16 mouse cellular contexts compared by ENCODE assay signal in the genomic region with DNA sequence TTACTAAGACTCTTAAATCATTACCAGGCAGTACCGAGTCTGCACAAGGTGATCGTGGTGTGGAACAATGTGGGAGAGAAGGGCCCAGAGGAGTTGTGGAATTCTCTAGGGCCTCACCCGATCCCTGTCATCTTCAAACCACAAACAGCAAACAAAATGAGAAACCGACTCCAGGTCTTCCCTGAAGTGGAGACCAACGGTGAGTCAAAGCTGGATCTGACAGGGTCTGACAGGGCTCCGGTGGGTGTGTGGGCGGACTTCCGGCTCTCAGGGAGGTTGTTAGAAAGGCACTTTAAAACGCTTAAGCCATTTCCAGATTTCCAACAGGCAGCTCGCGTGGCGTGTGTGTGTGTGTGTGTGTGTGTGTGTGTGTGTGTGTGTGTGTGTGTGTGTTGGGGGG.
"Had no signal": no experiment of that assay in that cellular context is flagged by ENCODE, and none has a peak within 500 bp of the region (broad histone marks: within the 10 kb centered on the region; RNA-seq: fewer than 3 reads in every experiment).

No protein-coding gene starts in this region.

- H3K9me3 ChIP-seq: liver, embryonic 13.5 days; lung, embryonic 15.5 days; megakaryocyte, embryonic 14.5 days; midbrain, embryonic 15.5 days; neural tube, embryonic 13.5 days; stomach, embryonic 15.5 days had no signal

- H3K9ac ChIP-seq: liver, embryonic 13.5 days; liver, postnatal 0 days; lung, embryonic 15.5 days; midbrain, embryonic 15.5 days; neural tube, embryonic 13.5 days; stomach, embryonic 15.5 days had no signal

- ATAC-seq: liver, postnatal 0 days; midbrain, embryonic 15.5 days had no signal

- H3K4me3 ChIP-seq: layer of hippocampus, adult 2 months; liver, embryonic 13.5 days; lung, embryonic 15.5 days; megakaryocyte, embryonic 14.5 days; midbrain, embryonic 15.5 days; neural tube, embryonic 13.5 days; stomach, embryonic 15.5 days had no signal

- DNase-seq: kidney, adult 8-10 months; kidney, postnatal 25 days; left cerebral cortex, postnatal 4 days; liver; liver, embryonic 13.5 days; liver, postnatal 0 days; lung, postnatal 14 days; thymus, postnatal 4 days had no signal

- H3K4me1 ChIP-seq: liver, embryonic 13.5 days; lung, embryonic 15.5 days; stomach, embryonic 15.5 days had no signal

- H3K27ac ChIP-seq: layer of hippocampus, adult 2 months; liver, embryonic 13.5 days; lung, embryonic 15.5 days; macrophage; midbrain, embryonic 15.5 days; neural tube, embryonic 13.5 days; stomach, embryonic 15.5 days had no signal

- H3K4me2 ChIP-seq: liver, embryonic 13.5 days; lung, embryonic 15.5 days; midbrain, embryonic 11.5 days; midbrain, embryonic 15.5 days; neural tube, embryonic 13.5 days; stomach, embryonic 15.5 days had no signal

- H3K27me3 ChIP-seq: liver, embryonic 13.5 days; lung, embryonic 15.5 days; megakaryocyte, embryonic 14.5 days; midbrain, embryonic 15.5 days; neural tube, embryonic 13.5 days; stomach, embryonic 15.5 days had no signal
